Mouse (Mus musculus): ENCODE measurements around the gene Psd.

Psd gene

DNA sequence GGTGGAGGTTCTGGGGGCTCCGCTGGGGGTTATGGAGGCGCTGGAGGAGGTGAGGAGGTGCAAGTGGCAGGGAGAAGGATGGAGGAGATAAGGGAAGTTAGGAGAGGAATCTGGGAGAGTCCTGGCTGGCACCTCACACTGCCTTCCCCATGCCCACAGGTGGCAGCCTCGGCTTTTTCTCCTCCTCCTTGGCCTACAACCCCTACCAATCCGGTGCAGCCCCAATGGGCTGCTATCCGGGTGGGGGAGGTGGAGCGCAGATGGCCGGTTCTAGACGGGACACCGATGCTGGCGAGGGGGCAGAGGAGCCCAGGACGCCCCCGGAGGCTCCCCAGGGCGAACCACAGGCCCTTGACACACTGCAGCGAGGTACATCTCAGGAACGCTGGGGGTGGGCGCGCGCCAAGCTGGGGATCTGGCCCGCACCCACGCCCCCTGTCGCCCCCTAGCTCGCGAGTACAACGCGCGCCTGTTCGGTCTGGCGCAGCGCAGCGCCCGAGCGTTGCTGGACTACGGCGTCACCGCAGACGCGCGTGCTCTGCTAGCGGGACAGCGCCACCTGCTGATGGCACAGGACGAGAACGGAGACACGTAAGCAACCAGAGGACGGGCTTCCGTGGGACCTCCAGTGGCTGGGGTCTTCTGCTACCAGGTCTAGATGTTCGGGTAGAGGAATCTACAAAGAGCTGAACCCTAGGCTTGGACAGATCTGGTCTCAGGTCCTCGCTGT lies 18.1 kb downstream of the Psd start:
- in situ Hi-C loops (cut with MboI; ENCODE audit: unreplicated experiment in 2 of 2), result loop anchor here in 1 of 2 experiments (5.0 kb wide), 1 partner anchor 172 kb away; no protein-coding TSS in a partner anchor

DNA sequence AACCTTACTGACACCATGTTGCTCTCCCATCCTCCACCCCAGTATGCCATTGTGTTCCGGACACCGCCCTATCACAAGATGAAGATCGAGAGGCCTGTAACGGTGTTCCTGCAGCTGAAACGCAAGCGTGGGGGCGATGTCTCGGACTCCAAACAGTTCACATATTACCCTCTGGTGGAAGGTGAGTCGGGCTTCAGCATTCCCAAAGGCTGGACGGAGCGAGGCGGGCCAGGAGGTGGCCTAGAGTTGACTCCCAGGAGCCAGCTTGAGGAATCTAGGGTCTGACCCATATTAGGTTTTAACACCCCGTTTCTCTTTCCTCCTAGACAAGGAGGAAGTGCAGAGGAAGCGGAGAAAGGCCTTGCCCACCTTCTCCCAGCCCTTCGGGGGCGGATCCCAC lies 18.7 kb downstream of the Psd start:
- in situ Hi-C loops (cut with MboI; ENCODE audit: unreplicated experiment in 2 of 2), result loop anchor here in 1 of 2 experiments (5.0 kb wide), 1 partner anchor 171 kb away; no protein-coding TSS in a partner anchor

DNA sequence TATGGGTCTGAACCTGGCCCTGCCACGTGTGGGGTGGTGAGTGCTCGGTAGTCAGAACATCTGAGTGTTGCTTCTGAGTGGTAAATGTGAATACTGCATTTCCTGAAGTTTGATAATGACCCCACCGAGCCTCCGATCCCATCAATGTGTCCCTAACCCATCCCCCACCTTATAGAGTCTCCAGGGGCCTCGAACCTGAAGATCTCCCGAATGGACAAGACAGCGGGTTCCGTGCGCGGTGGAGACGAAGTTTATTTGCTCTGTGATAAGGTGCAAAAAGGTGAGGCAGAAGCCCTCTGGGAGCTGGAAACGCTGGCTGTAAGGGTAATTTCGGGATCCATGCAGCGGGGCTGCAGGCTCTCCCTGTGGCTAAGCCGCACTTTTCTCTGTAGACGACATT lies 19.2 kb downstream of the Psd start:
- in situ Hi-C loops (cut with MboI; ENCODE audit: unreplicated experiment in 2 of 2), result loop anchor here in 1 of 2 experiments (5.0 kb wide), 1 partner anchor 170 kb away; no protein-coding TSS in a partner anchor

DNA sequence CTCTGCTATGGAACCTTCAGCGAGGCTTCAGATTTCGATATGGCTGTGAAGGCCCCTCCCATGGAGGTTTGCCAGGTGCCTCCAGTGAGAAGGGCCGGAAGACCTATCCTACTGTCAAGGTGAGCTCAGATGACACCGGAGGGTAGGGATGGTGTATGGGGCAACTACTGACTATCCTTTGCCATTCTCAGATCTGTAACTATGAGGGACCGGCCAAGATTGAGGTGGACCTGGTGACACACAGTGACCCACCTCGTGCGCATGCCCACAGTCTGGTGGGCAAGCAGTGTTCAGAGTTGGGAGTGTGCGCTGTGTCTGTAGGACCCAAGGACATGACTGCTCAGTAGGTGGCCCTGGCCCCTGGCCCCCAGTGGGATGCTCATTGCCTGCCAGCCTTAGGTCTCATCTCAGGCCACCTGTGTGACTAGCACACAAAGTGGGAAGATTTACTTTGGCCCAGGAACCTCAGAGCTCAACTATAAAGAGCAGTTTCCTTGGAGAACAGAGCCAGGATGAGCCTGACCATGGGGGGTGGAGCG lies 20.1 kb downstream of the Psd start:
- in situ Hi-C loops (cut with MboI; ENCODE audit: unreplicated experiment in 2 of 2), result loop anchor here in 1 of 2 experiments (5.0 kb wide), 1 partner anchor 170 kb away; no protein-coding TSS in a partner anchor

DNA sequence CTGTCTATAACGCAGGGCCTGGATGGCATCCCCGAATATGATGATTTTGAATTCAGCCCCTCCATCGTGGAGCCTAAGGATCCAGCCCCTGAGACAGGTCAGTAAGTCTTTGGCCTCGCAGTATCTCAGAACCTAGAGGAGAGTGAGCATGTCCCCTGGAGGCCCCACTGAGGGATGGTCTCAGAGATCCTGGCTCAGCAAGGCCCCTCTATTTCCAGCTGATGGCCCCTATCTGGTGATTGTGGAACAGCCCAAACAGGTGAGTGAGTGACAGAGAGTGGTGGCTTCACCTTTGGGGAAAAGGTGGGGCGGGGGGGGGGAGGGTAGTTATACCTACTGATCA lies 20.7 kb downstream of the Psd start:
- in situ Hi-C loops (cut with MboI; ENCODE audit: unreplicated experiment in 2 of 2), result loop anchor here in 1 of 2 experiments (5.0 kb wide), 1 partner anchor 169 kb away; no protein-coding TSS in a partner anchor

DNA sequence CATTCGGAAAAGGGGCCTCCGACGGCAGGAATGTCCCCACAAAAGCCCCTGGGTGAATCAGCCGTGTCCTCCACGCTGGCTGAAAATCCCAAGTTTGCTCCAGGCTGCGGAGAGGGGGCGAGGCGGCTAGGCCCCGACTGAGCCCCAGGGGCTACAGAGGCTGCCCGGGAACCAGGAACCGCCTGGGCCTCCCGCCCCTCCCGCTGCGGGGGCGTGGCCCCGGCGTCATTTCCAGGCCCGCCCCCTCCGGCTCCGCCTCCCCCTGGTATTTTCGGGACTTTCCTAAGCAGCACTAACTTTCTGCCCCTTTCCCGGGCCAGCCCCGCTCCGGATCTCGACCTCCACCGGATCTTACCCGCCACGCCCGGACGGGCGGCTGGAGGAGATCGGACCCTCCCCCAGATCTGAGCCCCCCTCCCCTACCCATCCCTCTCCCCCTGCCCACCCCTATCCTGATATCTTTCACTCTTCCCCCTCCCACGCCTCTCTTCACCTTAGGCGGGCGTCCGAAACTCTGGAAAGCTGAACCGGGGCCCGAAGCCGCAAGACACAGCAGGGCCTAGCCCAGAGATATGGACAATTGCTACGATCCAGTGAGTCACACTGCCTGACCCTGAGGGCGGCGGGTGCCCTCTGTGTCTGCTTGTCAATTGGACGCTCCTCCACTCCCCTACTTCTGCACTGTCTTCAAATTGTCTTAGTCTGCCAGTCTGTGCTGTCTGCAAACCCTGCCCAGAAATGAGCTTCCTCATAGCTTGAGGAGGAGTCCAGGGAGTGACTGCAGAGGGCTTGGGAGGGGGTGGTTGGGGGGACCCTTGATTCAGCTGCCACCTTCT lies 21.3 kb downstream of the Psd start:
- in situ Hi-C loops (cut with MboI; ENCODE audit: unreplicated experiment in 2 of 2), result loop anchor here in 1 of 2 experiments (5.0 kb wide), 1 partner anchor 168 kb away; no protein-coding TSS in a partner anchor

DNA sequence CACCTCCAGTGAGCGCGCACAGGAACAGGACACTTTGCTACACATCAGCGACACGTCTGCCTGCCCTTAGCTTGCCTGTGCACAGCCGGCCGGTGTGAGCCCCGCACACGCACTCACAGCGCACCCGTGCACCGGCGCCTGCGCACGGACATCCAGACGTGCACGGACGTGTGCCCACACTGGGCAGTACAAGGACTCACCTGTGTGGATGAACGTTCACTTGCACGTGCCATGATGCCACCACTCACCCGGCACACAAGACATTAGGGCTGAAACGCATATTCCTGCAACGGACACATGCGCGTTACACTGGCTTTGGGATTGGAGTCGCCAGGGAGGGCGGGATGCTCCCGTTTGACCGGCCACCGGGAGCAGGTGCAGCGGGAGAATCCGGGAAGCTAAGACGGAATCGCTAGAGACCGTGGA lies 22.0 kb downstream of the Psd start:
- in situ Hi-C loops (cut with MboI; ENCODE audit: unreplicated experiment in 2 of 2), result loop anchor here in 1 of 2 experiments (5.0 kb wide), 1 partner anchor 168 kb away; no protein-coding TSS in a partner anchor

DNA sequence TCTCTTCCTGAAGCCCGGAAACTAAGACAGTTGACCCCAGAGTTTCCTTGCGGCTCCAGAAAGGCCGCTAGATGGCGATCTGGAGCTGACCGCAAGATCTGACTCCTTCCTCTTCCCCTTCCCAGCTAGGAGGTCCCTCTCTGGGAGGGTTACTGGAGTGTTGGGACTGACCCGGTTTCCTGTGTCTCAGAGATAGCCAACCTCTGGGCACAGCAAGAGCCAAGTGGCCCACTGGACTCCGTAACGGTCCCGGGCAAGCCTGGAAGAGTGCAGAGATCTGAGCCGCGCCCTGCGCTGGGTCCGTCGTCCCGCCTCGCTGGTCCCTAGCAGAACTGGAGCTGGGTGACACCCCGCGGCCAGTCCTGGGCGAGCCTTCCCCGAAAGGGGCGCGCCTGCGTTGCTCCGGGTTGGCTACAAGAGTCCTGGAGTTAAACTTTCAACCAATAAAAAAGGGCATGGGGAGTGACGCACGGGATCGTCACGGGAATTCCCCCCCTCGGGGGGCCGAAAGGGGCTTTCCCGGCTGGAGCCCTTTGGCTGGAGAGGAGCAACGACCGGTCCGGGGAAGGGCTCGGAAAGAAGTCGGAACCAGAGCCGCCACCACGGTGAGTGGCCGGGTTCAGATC lies 22.6 kb downstream of the Psd start, which contains the start of gene Nfkb2:
TSS of gene Nfkb2 (plus strand) at position 105 of the 626 bp plus-strand sequence.
- in situ Hi-C loops (cut with MboI; ENCODE audit: unreplicated experiment in 2 of 2), result no loop called here

DNA sequence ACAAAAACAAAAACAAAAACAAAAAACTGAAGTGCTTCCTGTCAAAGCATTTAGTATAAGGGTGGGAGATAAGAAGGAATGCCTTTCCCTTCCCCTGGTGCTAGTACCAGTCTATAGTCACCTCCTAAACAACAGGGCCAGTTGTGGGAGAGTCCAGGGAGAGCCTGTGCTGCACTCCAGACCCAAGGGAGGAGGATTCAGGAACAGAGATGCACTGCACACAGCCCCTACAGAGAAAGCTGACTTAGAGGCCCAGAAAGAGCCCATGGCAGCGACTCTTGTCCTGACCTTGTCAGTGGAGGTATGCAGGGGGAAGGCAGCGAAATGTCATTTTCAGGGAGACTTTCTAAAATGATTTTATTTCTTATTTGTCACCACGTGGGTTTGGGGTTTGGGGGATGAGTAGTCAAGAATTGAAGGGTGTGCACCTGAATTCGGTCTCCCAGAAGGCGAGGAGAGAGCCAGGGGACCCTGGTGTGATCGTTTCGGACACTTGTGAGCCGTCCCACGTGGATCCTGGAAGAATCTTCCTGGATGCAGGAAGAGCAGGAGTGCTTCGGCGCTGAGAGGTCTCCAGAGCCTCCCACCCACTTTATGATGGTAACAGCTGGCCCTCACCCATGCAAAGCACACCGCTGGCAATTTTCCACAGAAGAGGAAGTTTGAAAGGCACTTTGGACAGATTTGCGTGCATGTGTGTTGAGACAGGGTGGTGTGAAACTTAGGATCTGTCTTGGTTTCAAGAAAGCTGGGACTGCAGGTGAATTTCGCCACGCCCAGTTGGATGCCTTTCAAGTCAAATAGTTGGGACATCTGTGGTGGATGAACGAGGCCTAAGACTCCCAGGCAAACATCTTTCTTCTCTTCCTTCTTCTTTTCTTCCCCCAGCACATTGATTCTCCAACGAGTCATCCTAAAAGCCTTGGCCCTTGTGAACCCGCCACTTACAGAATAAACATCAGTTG lies 23.4 kb downstream of the Psd start:
- in situ Hi-C loops (cut with MboI; ENCODE audit: unreplicated experiment in 2 of 2), result no loop called here

DNA sequence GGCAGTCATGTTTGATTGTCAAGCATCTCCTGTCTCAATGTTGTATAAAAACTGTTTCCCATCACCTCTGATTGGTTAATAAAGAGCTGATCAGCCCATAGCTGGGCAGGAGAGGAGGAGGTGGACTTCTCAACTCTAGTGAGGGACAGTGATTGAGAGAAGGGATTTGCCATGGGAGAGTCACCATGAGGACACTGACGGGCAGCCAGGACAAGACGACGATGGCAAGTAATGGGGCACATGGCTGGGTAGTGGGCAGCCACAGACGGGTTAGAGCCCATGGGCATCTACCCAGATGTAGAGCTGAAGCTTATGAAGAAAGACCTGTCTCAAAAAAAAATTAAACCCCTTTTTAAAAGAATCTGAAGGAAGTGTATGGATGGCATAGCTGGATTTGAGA lies 24.4 kb downstream of the Psd start:
- in situ Hi-C loops (cut with MboI; ENCODE audit: unreplicated experiment in 2 of 2), result no loop called here

DNA sequence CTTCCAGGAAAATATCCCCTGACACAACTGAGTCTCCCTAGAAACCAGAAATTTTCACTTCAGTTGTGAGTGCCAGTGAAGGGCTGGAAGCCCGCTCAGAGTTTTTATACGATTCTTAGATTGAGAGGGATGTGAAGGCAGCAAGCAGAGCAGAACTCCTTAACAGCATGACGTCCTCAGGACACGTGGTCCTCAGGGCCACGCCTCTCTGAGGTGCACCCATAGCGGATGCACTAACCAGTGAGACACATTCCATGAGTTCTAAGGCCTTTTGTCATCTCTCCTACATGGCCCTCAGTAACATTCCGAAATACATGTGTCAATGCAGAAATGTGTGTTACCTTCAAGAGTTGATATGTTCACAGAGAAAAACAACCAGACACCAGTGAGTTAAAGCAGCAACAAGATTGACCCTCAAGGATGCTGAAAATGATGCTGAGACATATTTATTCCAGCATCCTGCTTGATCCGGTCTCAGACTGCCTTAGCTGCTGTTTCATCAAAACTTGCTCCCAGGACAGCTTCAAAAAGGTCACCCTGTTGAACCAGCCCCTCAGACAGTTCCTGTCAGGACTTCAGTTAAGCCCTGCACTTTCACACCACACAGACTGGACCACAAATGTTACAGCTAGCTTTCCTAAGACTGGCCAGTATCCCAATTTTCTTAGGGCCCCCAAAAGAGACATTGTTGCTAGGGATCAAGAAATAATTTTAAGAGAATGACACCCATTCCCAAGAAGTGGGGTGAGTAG lies 26.5 kb downstream of the Psd start:
- in situ Hi-C loops (cut with MboI; ENCODE audit: unreplicated experiment in 2 of 2), result no loop called here

DNA sequence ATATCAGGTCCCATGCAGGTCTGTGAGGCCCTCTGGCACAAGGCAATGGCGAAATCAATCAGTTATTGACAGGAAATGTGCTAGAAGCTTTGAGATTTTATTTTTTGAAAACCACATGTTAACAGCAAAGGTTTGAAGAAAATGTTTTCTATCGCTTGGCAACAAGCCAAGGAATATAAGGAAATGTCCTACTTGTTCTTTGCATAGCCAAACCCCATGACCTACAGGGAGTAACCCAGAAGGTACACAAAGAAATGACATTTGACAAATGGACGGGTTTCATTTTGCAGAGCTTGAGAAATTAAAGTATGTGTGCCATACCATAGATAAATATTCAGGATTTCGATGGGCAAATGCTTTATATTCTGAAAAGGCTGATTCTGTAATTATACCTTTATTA lies 30.0 kb downstream of the Psd start:
- in situ Hi-C loops (cut with MboI; ENCODE audit: unreplicated experiment in 2 of 2), result loop anchor here in 1 of 2 experiments (25.0 kb wide), 1 partner anchor 440 kb away; no protein-coding TSS in a partner anchor

DNA sequence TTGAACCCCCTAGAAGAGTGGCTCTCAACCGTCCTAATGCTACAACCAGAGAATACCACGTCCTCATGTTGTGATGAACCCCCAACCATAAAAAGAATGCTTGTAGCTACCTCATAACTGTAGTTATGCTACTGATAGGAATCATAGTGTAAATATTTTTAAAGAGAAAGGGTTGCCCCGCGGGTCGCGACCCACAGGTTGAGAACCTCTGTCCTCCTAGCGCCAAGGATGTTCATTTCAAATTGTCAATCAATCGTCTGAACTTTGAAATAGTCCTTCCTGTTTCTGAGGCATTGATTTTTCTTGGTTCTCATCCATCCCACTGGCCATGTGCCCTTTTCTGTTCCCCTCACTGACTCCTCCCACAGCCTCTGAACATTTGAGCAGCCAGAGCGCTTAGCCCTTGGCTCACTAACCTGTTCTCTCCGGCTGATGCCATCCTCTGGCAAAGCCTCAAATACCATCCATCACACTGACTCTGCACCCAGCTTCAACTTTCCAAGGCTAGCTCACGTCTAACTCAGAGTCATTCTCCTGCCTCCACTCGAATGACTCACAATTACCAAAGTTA lies 36.3 kb downstream of the Psd start:
- in situ Hi-C loops (cut with MboI; ENCODE audit: unreplicated experiment in 2 of 2), result loop anchor here in 1 of 2 experiments (25.0 kb wide), 1 partner anchor 447 kb away; no protein-coding TSS in a partner anchor

DNA sequence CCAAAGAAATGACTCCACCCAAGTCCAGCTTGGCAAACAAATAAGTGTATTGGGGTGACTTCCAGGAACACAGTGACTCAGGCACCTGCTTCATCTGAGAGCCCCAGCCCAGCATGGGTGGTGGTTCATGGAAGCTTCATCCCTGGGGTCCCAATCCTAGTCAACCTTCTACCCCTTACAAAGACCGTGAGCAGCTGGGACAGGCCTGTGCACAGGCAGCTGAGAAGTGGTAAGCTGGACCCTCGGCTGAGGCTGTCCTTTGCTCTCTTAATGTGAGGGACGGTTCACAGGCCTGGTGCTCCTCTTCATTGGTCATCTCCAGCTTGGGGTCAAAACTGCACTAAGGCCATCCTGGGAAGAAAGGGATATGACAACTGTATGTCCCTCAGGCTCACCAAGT lies 39.4 kb downstream of the Psd start:
- in situ Hi-C loops (cut with MboI; ENCODE audit: unreplicated experiment in 2 of 2), result loop anchor here in 1 of 2 experiments (25.0 kb wide), 1 partner anchor 450 kb away; no protein-coding TSS in a partner anchor

DNA sequence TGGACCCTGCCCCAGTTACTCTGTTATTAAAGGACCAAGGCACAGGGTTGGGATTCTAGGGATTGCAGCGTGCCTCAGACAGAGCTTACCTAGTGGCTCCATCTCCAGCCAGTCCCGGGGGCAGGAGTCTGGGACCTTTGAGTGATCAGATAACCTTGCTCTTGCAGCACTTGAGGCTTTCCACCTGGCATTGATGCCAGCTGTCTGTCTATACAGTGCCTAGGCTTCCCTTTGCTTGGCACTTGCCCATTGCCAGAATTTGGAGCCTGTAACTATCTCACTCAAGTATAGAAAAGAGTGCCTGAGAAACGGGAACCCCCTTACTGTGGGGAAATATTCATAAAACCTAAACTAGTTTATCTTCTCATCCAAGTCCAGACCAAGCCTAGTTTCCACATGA lies 40.0 kb downstream of the Psd start:
- in situ Hi-C loops (cut with MboI; ENCODE audit: unreplicated experiment in 2 of 2), result loop anchor here in 1 of 2 experiments (25.0 kb wide), 1 partner anchor 450 kb away; no protein-coding TSS in a partner anchor

DNA sequence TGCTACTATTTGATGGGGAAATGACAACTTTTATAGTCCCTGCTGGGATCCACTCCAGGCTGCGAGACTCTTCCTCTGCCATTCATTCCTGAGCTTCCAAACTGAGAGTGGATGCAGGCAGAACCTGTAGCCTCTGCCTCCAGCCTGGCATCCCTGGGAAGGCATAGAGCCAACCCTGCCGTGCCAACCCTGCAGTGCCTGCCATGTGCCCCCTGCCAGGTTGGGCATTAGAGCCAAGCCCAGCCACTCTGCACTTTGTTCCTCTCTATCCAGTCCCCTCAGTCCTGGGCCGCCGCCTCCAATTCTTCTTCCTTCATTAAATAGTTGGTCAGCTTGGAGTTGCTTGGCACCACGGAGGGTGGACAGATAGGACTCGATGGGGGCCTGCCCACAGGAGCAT lies 40.9 kb downstream of the Psd start:
- in situ Hi-C loops (cut with MboI; ENCODE audit: unreplicated experiment in 2 of 2), result loop anchor here in 1 of 2 experiments (25.0 kb wide), 1 partner anchor 451 kb away; no protein-coding TSS in a partner anchor

DNA sequence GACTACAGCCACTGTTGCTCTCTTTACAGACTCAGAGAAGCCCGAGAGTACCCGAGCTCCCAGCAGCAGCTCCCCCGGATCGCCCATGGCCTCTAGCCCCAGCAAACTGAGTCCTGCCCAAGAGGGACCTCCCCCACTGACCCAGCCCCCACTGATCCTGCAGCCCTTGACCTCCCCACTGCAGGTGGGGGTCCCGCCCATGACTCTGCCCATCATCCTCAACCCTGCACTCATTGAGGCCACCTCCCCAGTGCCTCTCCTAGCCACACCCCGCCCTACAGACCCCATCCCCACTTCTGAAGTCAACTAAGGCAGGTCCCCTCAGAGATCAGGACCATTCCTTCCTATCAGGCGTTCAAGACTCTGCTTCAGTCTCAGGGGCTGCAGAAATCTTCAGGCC lies 41.3 kb downstream of the Psd start:
- in situ Hi-C loops (cut with MboI; ENCODE audit: unreplicated experiment in 2 of 2), result loop anchor here in 1 of 2 experiments (25.0 kb wide), 1 partner anchor 452 kb away; no protein-coding TSS in a partner anchor

DNA sequence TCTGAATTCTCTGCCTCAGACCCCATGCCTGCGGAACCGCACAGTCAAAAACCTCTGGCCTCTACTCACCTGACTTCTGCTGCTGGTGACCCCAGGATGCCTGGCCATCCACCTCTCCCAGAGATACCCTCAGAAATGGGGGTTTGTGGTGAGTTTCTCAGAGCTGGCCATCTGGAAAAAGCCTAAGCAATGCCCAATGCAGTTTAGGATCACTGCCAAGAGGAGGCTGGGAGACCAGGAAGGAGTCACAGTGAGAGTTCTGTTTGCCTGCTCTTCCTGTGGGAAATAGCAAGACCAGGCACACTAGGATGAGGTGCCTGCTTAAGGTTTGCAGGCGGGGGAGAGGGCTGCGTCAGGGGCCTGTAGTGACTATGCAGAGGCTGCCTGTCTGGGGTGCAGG lies 42.3 kb downstream of the Psd start:
- in situ Hi-C loops (cut with MboI; ENCODE audit: unreplicated experiment in 2 of 2), result loop anchor here in 1 of 2 experiments (25.0 kb wide), 1 partner anchor 453 kb away; no protein-coding TSS in a partner anchor

Measured in v-Abl transformed pro-B cells (cell line).